Mouse (Mus musculus): Measurements from ENCODE around the gene Samd4b. TPM values are rescaled to one million over a fixed set of nuclear protein-coding genes. Genes with fewer than 3 reads are reported as not detected.
"Not testable (repeated sequence)": the region's sequence is repeated elsewhere in the genome, so short reads cannot be mapped to it uniquely, and the experiment has no call there.

Samd4b gene
- polyA plus RNA-seq, 1 experiment from 2014 or later: 34.1 TPM

DNA sequence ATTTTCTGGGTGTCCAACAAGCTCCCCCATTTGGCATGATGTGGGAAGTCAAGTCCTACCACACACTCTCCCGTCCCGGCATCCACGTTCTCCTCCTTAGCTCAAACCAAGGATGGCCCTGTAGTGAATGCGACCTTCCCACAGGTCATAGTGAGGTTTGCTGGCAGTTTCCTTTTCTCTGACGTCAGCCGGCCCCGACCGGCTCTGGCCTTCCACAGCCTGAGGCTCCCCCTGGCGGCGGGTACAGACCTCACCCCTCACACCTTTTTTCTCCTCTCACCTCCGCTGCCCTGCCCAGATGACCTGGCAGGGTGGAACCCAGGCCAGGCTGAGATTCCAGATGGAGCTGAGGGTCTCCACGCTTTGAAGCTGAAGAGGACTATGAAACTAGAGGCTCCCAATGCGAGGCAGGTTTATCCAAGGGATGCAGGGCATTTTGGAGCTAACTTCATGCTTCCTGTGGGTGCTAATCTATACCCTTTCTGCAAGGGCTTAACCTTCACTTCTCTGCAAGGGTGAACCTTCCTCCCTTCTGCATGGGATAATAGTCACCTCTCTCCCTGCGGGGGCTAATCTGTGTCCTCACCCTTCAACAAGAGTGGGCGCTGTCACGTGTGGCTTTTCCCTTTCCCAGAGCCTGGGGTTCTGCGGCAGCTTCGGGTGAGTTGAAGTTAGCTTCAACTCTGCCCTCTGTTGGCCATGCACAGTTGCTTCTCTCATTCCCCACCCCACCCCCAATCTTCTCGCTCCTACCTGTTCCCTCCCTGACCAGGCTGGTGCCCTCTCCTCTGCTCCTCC, 69.8 kb downstream of the Samd4b start:
- peak; percentile 54; the same call in 1 of the 2 replicates for ATAC-seq (ENCODE audit: low FRiP score, low read depth)
- Histone ChIP-seq H3K4me1 (no peaks in the 10 kb centered on the region; the same call in 1 of the 2 replicates), H3K9me3 (no peaks in the 10 kb centered on the region), H3K27ac (replicated peaks) (no peak overlapping the region), H3K9ac (replicated peaks) (no peak overlapping the region), H3K27me3 (peaks cover 13% of the 10 kb centered on the region; the same call in 1 of the 2 replicates), H3K36me3 (no peaks in the 10 kb centered on the region), H3K4me2 (replicated peaks) (no peak overlapping the region), H3K4me3 (no peak overlapping the region)
- WGBS: 8% methylated on average over 19 of the region's 19 CpGs

DNA sequence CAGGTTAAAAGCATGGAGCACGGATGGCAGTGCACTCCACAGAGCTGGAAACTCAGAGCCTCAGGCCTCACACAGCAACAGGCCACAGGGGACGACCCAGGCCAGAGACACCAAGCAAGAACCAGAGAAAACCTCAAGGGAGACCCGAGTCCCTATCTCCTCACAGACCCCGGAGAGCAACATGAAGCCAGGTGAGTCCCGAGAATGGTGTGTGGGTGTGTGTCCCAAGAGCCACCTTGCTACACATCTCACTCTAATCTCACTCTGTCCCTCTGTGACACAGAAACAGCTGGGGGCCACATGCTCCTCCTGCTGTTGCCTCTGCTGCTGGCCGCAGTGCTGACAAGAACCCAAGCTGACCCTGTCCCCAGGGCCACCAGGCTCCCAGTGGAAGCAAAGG, 75.4 kb downstream of the Samd4b start, which contains the start of gene Ifnl3:
TSS of gene Ifnl3 (plus strand) at position 301 of the 400 bp plus-strand sequence.
- not testable (repeated sequence) for H3K4me3 ChIP-seq; H3K9ac ChIP-seq (replicated peaks); H3K4me1 ChIP-seq; H3K9me3 ChIP-seq; H3K27ac ChIP-seq (replicated peaks); H3K27me3 ChIP-seq; H3K36me3 ChIP-seq; ATAC-seq (ENCODE audit: low FRiP score, low read depth); H3K4me2 ChIP-seq (replicated peaks)
- WGBS: 75% methylated on average over 5 of the region's 6 CpGs

DNA sequence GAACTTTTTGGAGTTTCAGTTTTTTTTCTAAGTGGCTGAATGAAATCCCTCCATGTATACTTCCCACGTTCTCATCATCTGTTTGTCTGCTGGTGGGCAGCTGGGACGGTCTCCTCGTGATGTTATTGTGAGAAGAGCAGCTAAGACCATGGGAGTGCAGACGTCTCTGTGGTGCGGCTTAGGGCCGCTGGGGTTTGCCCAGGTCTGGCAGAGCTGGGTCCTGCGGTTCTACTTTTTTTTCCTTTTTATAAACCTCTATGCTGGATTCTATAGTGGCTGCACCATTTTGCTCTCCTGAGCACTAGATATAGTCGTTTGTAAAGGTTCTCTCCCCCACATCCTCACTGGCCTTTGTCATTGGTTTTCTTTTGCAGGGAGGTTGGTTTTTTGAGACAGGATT, 86.5 kb downstream of the Samd4b start:
- no peak for ATAC-seq (ENCODE audit: low FRiP score, low read depth)
- no peak overlapping the region for H3K4me2 ChIP-seq (replicated peaks)
- no peaks in the 10 kb centered on the region for H3K9me3 ChIP-seq
- no peaks in the 10 kb centered on the region for H3K36me3 ChIP-seq
- peaks cover 4% of the 10 kb centered on the region; the same call in 1 of the 2 replicates for H3K27me3 ChIP-seq
- WGBS: 78% methylated on average over 8 of the region's 8 CpGs
- H3K4me3 ChIP-seq: no peak overlapping the region
- H3K9ac ChIP-seq (replicated peaks): no peak overlapping the region
- no peaks in the 10 kb centered on the region for H3K4me1 ChIP-seq
- no peak overlapping the region for H3K27ac ChIP-seq (replicated peaks)

DNA sequence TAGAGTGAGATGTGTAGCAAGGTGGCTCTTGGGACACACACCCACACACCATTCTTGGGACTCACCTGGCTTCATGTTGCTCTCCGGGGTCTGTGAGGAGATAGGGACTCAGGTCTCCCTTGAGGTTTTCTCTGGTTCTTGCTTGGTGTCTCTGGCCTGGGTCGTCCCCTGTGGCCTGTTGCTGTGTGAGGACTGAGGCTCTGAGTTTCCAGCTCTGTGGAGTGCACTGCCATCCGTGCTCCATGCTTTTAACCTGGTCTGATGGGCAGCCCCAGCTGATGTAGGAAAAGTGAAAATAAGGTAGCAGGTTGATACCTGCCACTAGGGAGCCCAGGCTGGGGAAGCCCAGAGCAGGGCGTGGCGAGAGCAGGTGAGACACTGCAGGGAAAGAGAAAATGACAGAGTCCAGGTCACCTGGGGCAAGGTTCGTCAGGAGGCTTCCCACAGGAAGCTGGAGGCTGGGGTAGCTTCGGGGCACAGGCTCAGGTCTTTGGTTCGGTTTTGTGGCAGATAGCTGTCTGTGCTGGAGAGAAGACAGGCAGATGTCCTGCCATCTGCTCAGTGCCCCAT, 87.5 kb downstream of the Samd4b start, which contains the start of gene Ifnl2:
TSS of gene Ifnl2 (minus strand) at position 51 of the 570 bp plus-strand sequence.
- H3K4me2 ChIP-seq (replicated peaks); H3K4me1 ChIP-seq; H3K9ac ChIP-seq (replicated peaks); H3K27me3 ChIP-seq; H3K27ac ChIP-seq (replicated peaks); H3K4me3 ChIP-seq; H3K36me3 ChIP-seq; ATAC-seq (ENCODE audit: low FRiP score, low read depth); H3K9me3 ChIP-seq: not testable (repeated sequence)
- WGBS: 72% methylated on average over 8 of the region's 8 CpGs

DNA sequence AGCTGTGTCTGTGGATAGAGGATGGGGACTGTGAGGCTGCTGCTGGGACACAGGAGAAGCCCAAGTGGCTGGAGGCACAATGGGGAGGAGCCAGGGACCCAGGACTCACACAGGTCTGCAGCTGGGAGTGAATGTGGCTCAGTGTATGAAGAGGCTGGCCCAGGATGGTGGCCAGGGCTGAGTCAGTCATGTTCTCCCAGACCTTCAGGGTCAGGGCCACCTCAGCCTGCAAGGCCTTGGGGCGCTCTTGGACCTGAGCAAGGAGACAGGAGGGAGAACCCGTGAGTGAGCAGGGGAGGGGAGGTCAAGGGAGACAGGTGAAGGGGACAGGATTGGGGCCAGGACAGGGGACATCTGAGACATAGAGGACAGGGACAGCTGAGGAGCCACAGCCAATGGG, 88.8 kb downstream of the Samd4b start:
- H3K9ac ChIP-seq (replicated peaks); H3K4me1 ChIP-seq; H3K27ac ChIP-seq (replicated peaks); ATAC-seq (ENCODE audit: low FRiP score, low read depth); H3K4me3 ChIP-seq; H3K9me3 ChIP-seq; H3K36me3 ChIP-seq; H3K4me2 ChIP-seq (replicated peaks): not testable (repeated sequence)
- 64% methylated on average over 2 of the region's 2 CpGs for WGBS
- H3K27me3 ChIP-seq: peaks cover 11% of the 10 kb centered on the region; the same call in 1 of the 2 replicates

DNA sequence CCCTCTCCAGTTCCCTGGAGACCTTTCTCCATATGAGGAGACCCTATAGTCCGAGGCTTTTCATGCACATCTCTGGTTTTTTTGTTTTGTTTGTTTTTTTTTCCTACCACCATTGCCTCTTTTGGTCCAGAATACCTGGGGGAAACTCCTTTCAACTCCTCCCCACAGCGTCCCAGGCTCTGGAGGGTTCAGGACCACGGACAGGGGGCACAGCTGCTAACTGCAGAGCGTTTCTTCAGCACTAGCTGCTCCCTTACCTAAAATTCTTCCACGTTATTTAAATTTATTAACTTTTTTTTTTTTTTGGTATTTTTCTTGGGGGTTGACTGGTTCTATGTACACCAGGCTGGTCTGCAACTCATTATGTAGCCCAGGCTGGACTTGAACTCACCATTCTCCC, 92.4 kb downstream of the Samd4b start:
- Histone ChIP-seq H3K27me3 (peaks cover 11% of the 10 kb centered on the region; the same call in 1 of the 2 replicates), H3K4me1 (no peaks in the 10 kb centered on the region), H3K9ac (replicated peaks) (no peak overlapping the region)

DNA sequence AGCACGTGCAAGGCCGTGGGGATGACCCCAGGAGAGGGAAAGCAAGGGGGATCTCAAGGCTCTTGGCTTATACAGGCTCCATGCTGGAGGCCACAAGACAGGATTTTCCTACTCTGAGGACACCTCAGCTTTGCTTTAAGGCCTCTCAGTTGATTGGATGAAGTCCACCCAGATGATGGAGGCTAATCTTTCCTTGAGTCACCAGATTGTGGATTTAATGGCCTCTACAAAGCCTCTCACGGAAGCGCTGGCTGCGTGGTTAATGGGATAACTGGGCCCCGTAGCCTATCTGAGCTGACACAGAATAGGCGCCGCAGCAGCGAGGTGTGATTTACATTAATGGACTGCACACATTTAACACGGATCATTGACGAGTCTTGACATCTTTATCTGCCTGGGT, 102.5 kb downstream of the Samd4b start:
- no peaks in the 10 kb centered on the region for H3K36me3 ChIP-seq
- 0 out of 2 replicates have a peak overlapping the region, but pooled peaks have one; percentile 56 for H3K27ac ChIP-seq (replicated peaks)
- WGBS: 27% methylated on average over 11 of the region's 11 CpGs
- H3K4me1 ChIP-seq: peaks cover 10% of the 10 kb centered on the region
- H3K4me2 ChIP-seq (replicated peaks): 0 out of 2 replicates have a peak overlapping the region, but pooled peaks have one; percentile 11
- peaks cover 37% of the 10 kb centered on the region; the same call in 1 of the 2 replicates for H3K27me3 ChIP-seq
- no peak overlapping the region for H3K4me3 ChIP-seq
- peak; percentile 77 for ATAC-seq (ENCODE audit: low FRiP score, low read depth)
- H3K9ac ChIP-seq (replicated peaks): no peak overlapping the region
- H3K9me3 ChIP-seq: no peaks in the 10 kb centered on the region

More for the DNA sequence above, 92.4 kb downstream of the Samd4b start:
- no peak for ATAC-seq (ENCODE audit: low FRiP score, low read depth)
- Histone ChIP-seq H3K36me3 (no peaks in the 10 kb centered on the region), H3K4me2 (replicated peaks) (no peak overlapping the region), H3K27ac (replicated peaks) (no peak overlapping the region), H3K4me3 (no peak overlapping the region), H3K9me3 (peaks cover 9% of the 10 kb centered on the region; the same call in 1 of the 2 replicates)
- WGBS: 10% methylated on average over 5 of the region's 5 CpGs

DNA sequence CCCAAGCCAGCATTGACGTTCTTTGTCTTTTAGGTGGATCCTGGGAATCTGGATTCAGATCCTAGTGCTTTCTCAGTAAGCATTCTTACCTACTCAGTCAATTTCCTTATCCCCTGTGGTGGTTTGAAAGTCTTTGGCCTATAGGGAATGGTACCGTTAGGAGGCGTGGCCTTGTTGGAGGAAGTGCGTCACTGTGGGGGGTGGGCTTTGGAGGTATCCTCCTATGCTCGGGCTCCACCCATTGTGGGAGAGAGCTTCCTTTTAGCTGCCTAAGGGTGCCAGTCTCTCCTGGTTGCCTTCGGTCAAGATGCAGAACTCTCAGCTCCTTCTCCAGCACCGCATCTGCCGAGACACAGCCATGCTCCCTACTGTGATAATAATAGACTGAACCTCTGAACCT, 105.6 kb downstream of the Samd4b start:
- Histone ChIP-seq H3K36me3 (no peaks in the 10 kb centered on the region), H3K4me2 (replicated peaks) (no peak overlapping the region), H3K27ac (replicated peaks) (no peak overlapping the region), H3K4me1 (peaks cover 16% of the 10 kb centered on the region), H3K27me3 (peaks cover 55% of the 10 kb centered on the region), H3K4me3 (no peak overlapping the region), H3K9me3 (no peaks in the 10 kb centered on the region), H3K9ac (replicated peaks) (no peak overlapping the region)
- ATAC-seq (ENCODE audit: low FRiP score, low read depth): no peak
- 91% methylated on average over 8 of the region's 8 CpGs for WGBS

DNA sequence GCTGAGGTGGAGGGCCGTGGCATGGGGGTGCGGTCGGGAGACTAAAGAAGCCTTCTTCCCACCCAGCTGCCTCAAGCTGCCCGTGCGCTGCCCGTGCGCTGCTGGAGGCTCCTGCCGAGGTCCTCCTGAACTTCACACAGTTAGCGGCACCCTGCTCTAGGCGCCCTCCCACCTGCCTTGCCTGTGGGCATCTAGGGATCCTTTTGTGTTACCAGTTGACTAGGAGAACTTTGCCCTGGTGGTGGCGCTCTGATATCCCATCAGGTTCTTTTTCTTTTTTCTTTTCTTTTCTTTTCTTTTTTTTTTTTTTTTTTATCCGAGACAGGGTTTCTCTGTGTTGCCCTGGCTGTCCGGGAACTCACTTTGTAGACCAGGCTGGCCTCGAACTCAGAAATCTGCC, 107.0 kb downstream of the Samd4b start:
- no peak overlapping the region for H3K27ac ChIP-seq (replicated peaks)
- ATAC-seq (ENCODE audit: low FRiP score, low read depth): no peak
- H3K36me3 ChIP-seq: no peaks in the 10 kb centered on the region
- no peak overlapping the region for H3K4me3 ChIP-seq
- H3K27me3 ChIP-seq: peaks cover 57% of the 10 kb centered on the region
- H3K4me2 ChIP-seq (replicated peaks): no peak overlapping the region
- 35% methylated on average over 14 of the region's 14 CpGs for WGBS
- no peak overlapping the region for H3K9ac ChIP-seq (replicated peaks)
- H3K4me1 ChIP-seq: peaks cover 16% of the 10 kb centered on the region
- no peaks in the 10 kb centered on the region for H3K9me3 ChIP-seq

DNA sequence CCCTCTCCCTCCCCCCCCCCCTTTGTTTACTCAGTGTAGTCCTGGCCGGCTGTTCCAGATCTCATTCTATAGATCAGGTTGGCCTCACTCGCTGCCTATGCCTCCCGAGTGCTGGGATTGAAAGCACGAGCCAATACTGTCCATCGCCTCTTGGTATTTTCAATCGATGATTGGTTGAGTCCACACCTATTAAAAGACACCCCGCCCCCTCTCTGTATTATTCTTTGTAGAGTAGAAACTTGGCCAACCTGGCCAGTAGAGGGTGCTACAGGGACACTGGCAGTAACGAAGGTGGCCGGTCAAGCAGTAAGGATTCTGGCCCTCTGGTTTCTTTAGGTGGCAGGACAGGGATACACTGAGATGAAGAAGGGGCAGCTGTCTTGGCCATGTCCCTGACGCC, 107.5 kb downstream of the Samd4b start:
- Histone ChIP-seq H3K4me1 (peaks cover 14% of the 10 kb centered on the region), H3K27ac (replicated peaks) (no peak overlapping the region), H3K27me3 (peaks cover 57% of the 10 kb centered on the region), H3K4me2 (replicated peaks) (0 out of 2 replicates have a peak overlapping the region, but pooled peaks have one; percentile 5), H3K9ac (replicated peaks) (no peak overlapping the region), H3K36me3 (no peaks in the 10 kb centered on the region), H3K9me3 (no peaks in the 10 kb centered on the region), H3K4me3 (no peak overlapping the region)
- 4% methylated on average over 10 of the region's 10 CpGs for WGBS
- ATAC-seq (ENCODE audit: low FRiP score, low read depth): no peak

DNA sequence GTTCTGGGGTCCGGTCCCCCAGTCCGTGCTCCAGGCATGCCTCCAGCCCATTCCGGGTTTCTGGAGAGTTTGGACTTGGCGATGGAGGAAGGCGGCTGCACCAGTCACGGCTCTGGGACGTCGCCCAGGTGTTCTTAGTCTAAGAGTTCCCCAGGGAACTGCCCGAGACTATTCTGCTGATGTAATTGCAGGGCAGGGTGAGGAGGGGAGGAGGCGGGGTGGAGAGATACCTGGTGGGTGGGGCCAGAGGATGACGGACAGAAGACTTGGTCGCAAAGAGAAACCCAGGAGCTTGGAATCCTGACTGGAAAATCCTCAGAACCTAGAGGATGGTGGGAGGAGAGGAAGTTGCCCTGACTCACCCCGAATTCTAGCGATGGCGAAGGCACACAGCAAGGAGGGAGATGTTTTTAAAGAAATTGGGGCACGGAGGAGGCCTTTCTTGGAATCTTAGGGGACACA, 109.9 kb downstream of the Samd4b start:
- peaks cover 10% of the 10 kb centered on the region for H3K4me1 ChIP-seq
- WGBS: 4% methylated on average over 16 of the region's 16 CpGs
- no peak overlapping the region for H3K9ac ChIP-seq (replicated peaks)

DNA sequence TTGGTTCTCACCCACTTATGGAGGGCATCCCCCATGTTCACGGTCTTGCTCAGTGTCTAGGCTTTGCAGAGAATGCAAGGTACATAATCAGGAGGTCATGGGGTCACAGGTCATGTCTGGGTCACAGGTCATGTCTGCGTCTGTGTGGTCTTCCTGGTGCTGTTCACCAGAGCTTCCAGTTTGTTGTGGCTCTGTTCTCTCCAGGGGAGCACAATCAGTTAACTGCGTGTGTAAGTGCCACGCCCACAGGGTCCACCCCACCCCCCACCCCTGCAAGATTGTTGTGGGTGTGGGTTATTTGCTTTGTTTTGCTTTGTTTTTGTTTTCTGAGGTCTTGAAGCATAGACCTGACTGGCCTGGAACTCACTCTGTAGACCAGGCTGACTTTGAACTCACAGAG, 113.8 kb downstream of the Samd4b start:
- Histone ChIP-seq H3K9me3 (no peaks in the 10 kb centered on the region), H3K27ac (replicated peaks) (no peak overlapping the region), H3K9ac (replicated peaks) (no peak overlapping the region), H3K4me2 (replicated peaks) (no peak overlapping the region), H3K4me3 (no peak overlapping the region), H3K36me3 (no peaks in the 10 kb centered on the region), H3K4me1 (peaks cover 5% of the 10 kb centered on the region), H3K27me3 (peaks cover 34% of the 10 kb centered on the region)
- 48% methylated on average over 4 of the region's 4 CpGs for WGBS
- no peak for ATAC-seq (ENCODE audit: low FRiP score, low read depth)

More for the DNA sequence above, 109.9 kb downstream of the Samd4b start:
- no peak for ATAC-seq (ENCODE audit: low FRiP score, low read depth)
- Histone ChIP-seq H3K4me2 (replicated peaks) (peak overlapping the region; percentile 31; the same call in 1 of the 2 replicates), H3K27me3 (peaks cover 49% of the 10 kb centered on the region), H3K27ac (replicated peaks) (no peak overlapping the region), H3K9me3 (no peaks in the 10 kb centered on the region), H3K36me3 (no peaks in the 10 kb centered on the region), H3K4me3 (peak overlapping the region; percentile 13; the same call in 1 of the 2 replicates)

Measured in midbrain, embryonic 12.5 days (tissue).